Mouse (Mus musculus) kidney, postnatal 14 days (tissue): Measurements from ENCODE around the gene Washc4.

Experiments used
- DNase-seq: peaks from one replicate; pipeline ENCODE4 v3.0.0; 2022; ENCODE audit warnings: mixed read lengths

Washc4 gene

DNA sequence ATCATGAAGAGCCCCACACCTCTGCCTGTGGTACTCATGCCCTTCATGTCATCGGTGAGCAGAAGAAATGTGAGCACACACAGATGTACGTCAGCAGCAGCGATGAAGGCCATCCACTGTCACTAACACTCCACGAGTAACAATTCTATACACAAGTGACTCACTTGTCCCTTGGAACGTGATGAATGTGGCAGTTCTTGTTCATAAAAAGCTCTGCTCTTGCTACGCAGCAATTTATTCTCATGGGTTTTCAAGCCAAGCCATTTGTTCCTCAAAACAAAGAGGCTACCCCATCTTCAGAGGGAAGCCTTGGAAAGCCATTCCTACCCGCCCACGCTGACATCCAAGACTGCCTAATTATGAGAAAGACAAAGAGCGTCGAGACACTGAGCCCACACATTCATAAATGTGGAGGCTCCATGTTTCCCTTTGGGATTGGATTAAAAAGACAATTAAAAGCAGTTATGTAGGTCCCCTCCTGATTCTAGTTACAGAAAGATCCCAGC is 96.4 kb downstream of the Washc4 start:
- no peak for DNase-seq

DNA sequence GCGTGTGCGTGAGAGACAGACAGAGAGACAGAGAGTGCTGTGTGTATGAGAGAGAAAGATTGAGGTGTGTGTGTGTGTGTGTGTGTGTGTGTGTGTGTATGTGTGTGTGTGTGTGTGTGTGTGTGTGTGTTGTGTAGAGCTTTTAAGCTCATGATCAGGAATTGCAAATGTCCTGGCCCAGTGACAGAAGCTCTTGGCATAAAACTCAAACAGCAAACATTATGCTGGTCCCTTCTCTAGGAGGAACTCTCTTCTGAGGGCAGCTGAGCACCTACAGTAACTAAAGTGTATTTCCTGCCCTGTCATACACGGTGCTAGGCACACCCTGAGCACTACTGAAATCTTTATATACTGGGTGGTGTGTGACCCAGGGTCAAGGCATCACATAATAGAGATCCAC is 98.1 kb downstream of the Washc4 start:
- DNase-seq, result no peak

DNA sequence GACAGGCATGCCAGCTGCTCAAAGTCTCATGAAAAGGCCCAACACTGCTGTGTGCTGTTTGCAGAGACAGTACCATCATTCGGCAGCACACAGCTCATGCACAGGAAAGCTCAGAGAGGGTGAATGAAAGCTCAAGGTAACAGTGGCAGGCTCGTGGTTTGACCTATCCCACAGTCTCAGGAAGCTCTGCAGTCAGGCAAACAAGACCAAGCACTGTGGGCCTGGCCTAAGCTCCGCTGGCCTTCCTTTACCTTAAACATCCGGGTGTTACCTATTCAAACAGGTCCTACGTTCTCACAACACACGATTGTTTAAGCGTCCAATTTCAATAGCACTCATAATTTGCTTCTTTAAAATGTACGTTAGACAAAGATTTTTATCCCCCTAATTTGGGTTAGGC is 100.6 kb downstream of the Washc4 start:
- DNase-seq, result no peak

DNA sequence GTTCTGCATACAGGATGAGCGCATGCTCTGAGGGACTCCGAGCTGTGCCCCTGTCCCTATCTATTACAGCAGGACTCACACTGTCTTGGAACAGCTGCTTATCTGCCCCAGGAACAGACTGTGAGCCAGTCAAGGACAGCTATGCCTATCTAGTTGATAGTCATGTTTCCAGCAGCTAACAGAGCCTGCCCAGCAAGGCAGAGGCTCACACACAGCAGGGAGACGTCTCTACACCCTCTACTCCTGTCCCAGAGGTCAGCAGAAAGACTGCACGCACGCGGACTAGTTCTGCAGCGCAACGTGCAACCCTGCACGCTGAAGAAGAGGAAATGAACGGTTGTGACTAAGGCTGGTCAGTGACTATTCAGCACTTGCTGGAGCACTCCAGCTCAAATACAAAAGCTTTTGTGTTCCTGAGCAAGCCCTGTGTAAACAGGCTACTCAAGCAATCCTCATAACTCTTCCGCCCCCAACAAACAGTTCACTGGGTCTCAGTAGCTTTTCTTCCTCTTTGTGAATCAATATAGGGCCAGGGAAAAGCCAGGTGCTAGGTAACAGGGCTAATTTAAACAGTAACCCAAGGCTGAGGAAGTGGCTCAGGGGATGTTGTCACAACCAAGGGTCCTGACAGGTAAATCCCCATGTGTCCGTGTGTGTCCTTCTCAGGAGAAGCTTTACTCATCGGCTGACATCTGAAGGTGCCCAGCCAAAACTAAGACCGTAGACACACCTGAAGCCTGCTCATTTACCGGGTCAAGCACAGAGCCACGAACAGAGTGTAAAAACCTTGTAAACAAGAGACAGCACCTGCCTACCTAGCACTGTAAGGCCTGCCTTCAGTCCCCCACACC is 101.5 kb downstream of the Washc4 start:
- DNase-seq, result no peak

DNA sequence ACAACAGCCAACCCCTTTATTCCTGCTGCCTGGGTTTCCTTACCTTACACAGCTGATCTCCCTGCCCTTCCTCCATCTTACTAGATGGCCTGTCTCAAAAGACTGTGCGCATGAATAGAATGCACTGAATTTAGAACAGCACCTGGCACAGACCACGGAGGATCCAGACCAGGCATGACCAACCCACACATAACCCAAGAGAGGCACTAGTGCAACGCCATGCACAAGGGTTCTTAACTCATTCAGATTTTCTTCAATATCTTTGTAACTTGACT is 102.1 kb downstream of the Washc4 start:
- no peak for DNase-seq
